ENCODE assay signal across 8 mouse cellular contexts in the genomic region with DNA sequence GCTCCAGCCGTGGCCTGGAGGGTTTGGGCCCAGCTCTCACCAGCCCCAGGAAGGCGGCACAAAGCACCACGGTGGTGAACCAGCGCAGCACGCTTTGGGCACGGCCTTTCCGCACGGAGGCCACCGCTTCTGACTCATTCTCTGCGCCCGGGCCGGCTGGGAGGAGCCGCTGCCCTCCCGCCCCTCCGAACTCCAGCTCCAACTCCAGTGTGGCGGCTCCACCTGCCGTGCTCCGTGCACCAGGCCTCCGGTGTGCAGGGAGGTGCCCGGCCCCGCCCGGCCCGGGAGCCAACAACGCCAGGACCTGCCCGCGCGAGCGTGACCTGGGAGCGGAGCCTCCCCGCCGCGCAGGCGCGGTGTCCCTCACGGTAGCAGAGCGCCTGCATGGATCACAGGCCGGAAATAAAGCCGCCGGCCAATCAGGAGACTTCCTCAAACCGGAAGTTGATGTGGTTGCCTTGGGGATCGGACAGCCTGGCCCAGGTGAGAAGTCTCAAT. TPM values are rescaled to one million over a fixed set of nuclear protein-coding genes. Genes with fewer than 3 reads are reported as not detected.
A peak's percentile ranks its signal among the peaks of the same experiment; 100 is the strongest.
DNase-seq lines count a peak whose midpoint lies in the region; ATAC-seq lines count a peak whose summit lies in the region.

Gene Mfsd4b4, minus strand, starts transcription at position 365 of the 498 bp plus-strand sequence.

- DNase-seq in CD4-positive, CD25-positive, alpha-beta regulatory T cell, adult 2 months (ENCODE audit: low read depth, low spot score), result peak; percentile 90
- DNase-seq in c-Kit-negative CD71-positive TER-119-positive erythroid progenitor cells, embryonic 14.5 days (ENCODE audit: low read depth, low spot score), result peak; percentile 59
- peak; percentile 81 for DNase-seq in fibroblast of lung, adult 2 months (ENCODE audit: low read depth)
- DNase-seq in kidney, postnatal 14 days, result peak; percentile 93
- DNase-seq in liver, embryonic 13.5 days, result peak; percentile 87
- peak; percentile 93 for DNase-seq in neural tube, embryonic 10.5 days (ENCODE audit: extremely low spot score, low spot score)

- no peaks in the 10 kb centered on the region for H3K9me3 ChIP-seq in heart, embryonic 14.5 days (ENCODE audit: control insufficient read depth, low read length)
- no peaks in the 10 kb centered on the region for H3K9me3 ChIP-seq in liver, embryonic 13.5 days (replicated peaks)
- H3K9me3 ChIP-seq in stomach, embryonic 16.5 days (replicated peaks; ENCODE audit: control insufficient read depth, low read length), result no peaks in the 10 kb centered on the region

- under 1% methylated on average over 41 of the region's 41 CpGs for WGBS in heart, embryonic 14.5 days
- under 1% methylated on average over 41 of the region's 41 CpGs for WGBS in liver, embryonic 13.5 days (ENCODE audit: insufficient replicate concordance)
- WGBS in stomach, embryonic 16.5 days, result 1% methylated on average over 40 of the region's 41 CpGs

- peak within 1 kb of the TSS; percentile 83 to 84 for H3K27ac ChIP-seq in heart, embryonic 14.5 days (replicated peaks in 1 of 2; ENCODE audit: control insufficient read depth in 1 of 2, insufficient read depth in 1 of 2, low read depth in 2 of 2, low read length in 2 of 2)
- H3K27ac ChIP-seq in liver, embryonic 13.5 days, result peak within 1 kb of the TSS; percentile 76
- H3K27ac ChIP-seq in stomach, embryonic 16.5 days (ENCODE audit: low read length), result peak within 1 kb of the TSS; percentile 90

- peaks cover under 1% of the 10 kb centered on the region; the same call in 1 of the 2 replicates for H3K36me3 ChIP-seq in heart, embryonic 14.5 days (ENCODE audit: control insufficient read depth, insufficient read depth, low read length)
- no peaks in the 10 kb centered on the region for H3K36me3 ChIP-seq in liver, embryonic 13.5 days
- no peaks in the 10 kb centered on the region for H3K36me3 ChIP-seq in stomach, embryonic 16.5 days (ENCODE audit: control insufficient read depth, insufficient read depth, low read length)

- ATAC-seq in heart, embryonic 14.5 days (ENCODE audit: insufficient number of reproducible peaks, insufficient read depth, low FRiP score, low read depth), result peak; percentile 93
- ATAC-seq in liver, embryonic 13.5 days (ENCODE audit: low read depth), result peak; percentile 94
- ATAC-seq in stomach, embryonic 16.5 days (ENCODE audit: insufficient read depth, low FRiP score), result peak; percentile 99

- H3K4me2 ChIP-seq in heart, embryonic 14.5 days (ENCODE audit: low read length), result peak within 1 kb of the TSS; percentile 74
- H3K4me2 ChIP-seq in liver, embryonic 13.5 days, result peak within 1 kb of the TSS; percentile 88
- peak within 1 kb of the TSS; percentile 70 for H3K4me2 ChIP-seq in stomach, embryonic 16.5 days (ENCODE audit: low read depth, low read length)

- peak within 1 kb of the TSS; percentile 64 to 95 for H3K4me3 ChIP-seq in heart, embryonic 14.5 days (ENCODE audit: control insufficient read depth in 1 of 2, insufficient read depth in 1 of 2, low read depth in 1 of 2, low read length in 2 of 2)
- peak within 1 kb of the TSS; percentile 69 for H3K4me3 ChIP-seq in liver, embryonic 13.5 days (replicated peaks)
- H3K4me3 ChIP-seq in stomach, embryonic 16.5 days (replicated peaks; ENCODE audit: low read length), result peak within 1 kb of the TSS; percentile 63

- H3K9ac ChIP-seq in heart, embryonic 14.5 days (ENCODE audit: low read length), result peak within 1 kb of the TSS; percentile 89
- peak within 1 kb of the TSS; percentile 82 for H3K9ac ChIP-seq in liver, embryonic 13.5 days
- peak within 1 kb of the TSS; percentile 80 for H3K9ac ChIP-seq in stomach, embryonic 16.5 days (ENCODE audit: low read length)

- H3K4me1 ChIP-seq in heart, embryonic 14.5 days (ENCODE audit: control insufficient read depth in 2 of 2, insufficient read depth in 2 of 2, low read length in 2 of 2), result peaks cover 5% of the 10 kb centered on the region in 2 experiments
- peaks cover 33% of the 10 kb centered on the region for H3K4me1 ChIP-seq in liver, embryonic 13.5 days (replicated peaks)
- no peaks in the 10 kb centered on the region for H3K4me1 ChIP-seq in stomach, embryonic 16.5 days (ENCODE audit: control insufficient read depth, insufficient read depth, low read length)

- H3K27me3 ChIP-seq in heart, embryonic 14.5 days (ENCODE audit: control insufficient read depth, insufficient read depth, low read length), result no peaks in the 10 kb centered on the region
- H3K27me3 ChIP-seq in liver, embryonic 13.5 days, result no peaks in the 10 kb centered on the region
- H3K27me3 ChIP-seq in stomach, embryonic 16.5 days (ENCODE audit: control insufficient read depth, insufficient read depth, low read length), result no peaks in the 10 kb centered on the region

RNA-seq across cellular contexts. Expression of gene Mfsd4b4, which starts in this region (rescaled TPM):
- 4.1 and 5.0 TPM in 2 replicates for polyA plus RNA-seq in heart, embryonic 14.5 days (2014; fragmentation: Nextera tagmentation; extraction: Ambion mirVana)
- 1.3 and 1.6 TPM in 2 replicates for polyA plus RNA-seq in liver, embryonic 13.5 days (2015; fragmentation: Nextera tagmentation; extraction: Ambion mirVana)
- polyA plus RNA-seq in stomach, embryonic 16.5 days (2015; fragmentation: Nextera tagmentation; extraction: Ambion mirVana), result 3.5 and 3.6 TPM in 2 replicates

Comparison
In these comparisons a context has a peak if more than half of its experiments do, and no peak if none do; other contexts are left out.
1. Peak in every context shown above with its lines: DNase-seq, ATAC-seq, H3K4me3 ChIP-seq and H3K27ac ChIP-seq.